Comparison of ENCODE assay signal across 8 mouse cellular contexts in genomic region chr7:132551351-132552126, GRCm38 (mm10). TPM values are rescaled to one million over a fixed set of nuclear protein-coding genes. Genes with fewer than 3 reads are reported as not detected.
DNase-seq lines count a peak whose midpoint lies in the region; ATAC-seq and TF ChIP-seq lines count a peak whose summit lies in the region.

No protein-coding gene starts in this region.

- H3K4me3 ChIP-seq in cortical plate, adult 2 months (ENCODE audit: insufficient read depth, low read length) = peak overlapping the region; percentile 29

- H3K4me1 ChIP-seq in cortical plate, adult 2 months (ENCODE audit: control insufficient read depth, insufficient read depth, low read length) = no peaks in the 10 kb centered on the region

- DNase-seq in gastrocnemius, postnatal 10 days = peak; percentile 97
- peak; percentile 95 for DNase-seq in left cerebral cortex, postnatal 10 days (ENCODE audit: extremely low spot score in 1 of 2, low spot score in 2 of 2)
- DNase-seq in right cerebral cortex, postnatal 25 days = peak; percentile 95
- peak; percentile 90 to 96 for DNase-seq in urinary bladder, postnatal 4 days (ENCODE audit: low spot score in 2 of 2)

- ATAC-seq in activated CD4-positive, CD25-positive, alpha-beta regulatory T cell, adult 4 months = peak; percentile 92
- peak; percentile 97 for ATAC-seq in inflammation-experienced regulatory T-cells, adult 6 months
- peak; percentile 91 for ATAC-seq in megakaryocyte-erythroid progenitor cell, adult 5-6 weeks (replicated peaks; ENCODE audit: low FRiP score, low TSS enrichment, poor library complexity, severe bottlenecking)

- H3K27ac ChIP-seq in cortical plate, adult 2 months (ENCODE audit: insufficient read depth, low read length) = 0 out of 2 replicates have a peak overlapping the region, but pooled peaks have one; percentile 2

- intact Hi-C loops in left cerebral cortex, postnatal 10 days (cut with DNase I) = loop anchor here (1.0 to 5.0 kb wide), 3 partner anchors 234 to 653 kb away; partner anchors contain the start of gene Chst15

- TF ChIP-seq CTCF in cortical plate, adult 2 months (IDR thresholded peaks at IDR 0.05; ENCODE audit: extremely low read depth, insufficient read depth, low read length) = peak; percentile 97

- TF ChIP-seq POLR2A in cortical plate, adult 2 months (IDR thresholded peaks at IDR 0.05; ENCODE audit: extremely low read depth, insufficient read depth, low read length) = peak; percentile 73; the same call in 1 of the 2 replicates

RNA-seq across cellular contexts. Expression of gene Oat, which starts 24.7 kb away (rescaled TPM):
- 10 to 100 TPM; 78.7 to 79.0 TPM for polyA plus RNA-seq in activated CD4-positive, CD25-positive, alpha-beta regulatory T cell, adult 4 months (2017; shearing (Covaris generic))
- polyA plus RNA-seq in cortical plate, adult 2 months (2012; rRNA removed) = 89.4 and 94.1 TPM in 2 replicates
- total RNA-seq in gastrocnemius, postnatal 10 days (2021) = 10 to 100 TPM; 84.0 to 92.9 TPM
- polyA plus RNA-seq in inflammation-experienced regulatory T-cells, adult 6 months (2017; shearing (Covaris generic)) = 10 to 100 TPM; 67.5 to 97.5 (median 82.5) TPM
- total RNA-seq in left cerebral cortex, postnatal 10 days (2021) = 10 to 100 TPM; 70.8 to 73.0 TPM
- total RNA-seq in megakaryocyte-erythroid progenitor cell, adult 5-6 weeks (2014; fragmentation: Nextera tagmentation) = 147 and 193 TPM in 2 replicates
- total RNA-seq in megakaryocyte-erythroid progenitor cell, adult 5-6 weeks (2017) = 236 and 240 TPM in 2 replicates

RNA-seq across cellular contexts. Expression of gene Nkx1-2, which starts 47.9 kb away (rescaled TPM):
- not detected for polyA plus RNA-seq in activated CD4-positive, CD25-positive, alpha-beta regulatory T cell, adult 4 months (2017; shearing (Covaris generic))
- polyA plus RNA-seq in cortical plate, adult 2 months (2012; rRNA removed) = 0.04 TPM in 2 replicates
- not detected for total RNA-seq in gastrocnemius, postnatal 10 days (2021)
- not detected for polyA plus RNA-seq in inflammation-experienced regulatory T-cells, adult 6 months (2017; shearing (Covaris generic))
- total RNA-seq in left cerebral cortex, postnatal 10 days (2021) = not detected
- total RNA-seq in megakaryocyte-erythroid progenitor cell, adult 5-6 weeks (2014; fragmentation: Nextera tagmentation) = not detected in 2 replicates
- 0.38 TPM in 1 of 2 replicates, not detected in the other for total RNA-seq in megakaryocyte-erythroid progenitor cell, adult 5-6 weeks (2017)

RNA-seq across cellular contexts. Expression of gene Lhpp, which starts 58.9 kb away (rescaled TPM):
- polyA plus RNA-seq in activated CD4-positive, CD25-positive, alpha-beta regulatory T cell, adult 4 months (2017; shearing (Covaris generic)) = 1 to 10 TPM; 4.2 to 4.6 TPM
- polyA plus RNA-seq in cortical plate, adult 2 months (2012; rRNA removed) = 24.4 and 26.2 TPM in 2 replicates
- total RNA-seq in gastrocnemius, postnatal 10 days (2021) = 10 to 100 TPM in 1 of 2 experiments, 1 to 10 TPM in 1; 9.6 to 11.7 TPM
- polyA plus RNA-seq in inflammation-experienced regulatory T-cells, adult 6 months (2017; shearing (Covaris generic)) = 1 to 10 TPM; 2.3 to 5.3 (median 3.6) TPM
- total RNA-seq in left cerebral cortex, postnatal 10 days (2021) = 10 to 100 TPM; 28.6 to 31.6 TPM
- total RNA-seq in megakaryocyte-erythroid progenitor cell, adult 5-6 weeks (2014; fragmentation: Nextera tagmentation) = 15.0 and 18.9 TPM in 2 replicates
- total RNA-seq in megakaryocyte-erythroid progenitor cell, adult 5-6 weeks (2017) = 12.3 and 19.4 TPM in 2 replicates

Comparison
In these comparisons a context has a peak if more than half of its experiments do, and no peak if none do; other contexts are left out.
1. Peak in every context shown above with its lines: DNase-seq, ATAC-seq, H3K4me3 ChIP-seq and H3K27ac ChIP-seq.